Mouse (Mus musculus) embryonic stem cell, embryonic (primary cell): Measurements from ENCODE around the gene Cdc42bpb.

Experiments
- CTCF ChIA-PET, 4 experiments: fragments of 300-600 bp in 2 of 4; fragments of 350-600 bp in 2 of 4; sonication (Branson Sonifier 250); formaldehyde crosslinking; loops; one replicate each; lab custom pipeline; 2022; ENCODE audit warnings: inconsistent platforms in 2 of 4; lab: Charles Lee
- POLR2A ChIA-PET, 4 experiments: fragments of 300-600 bp in 2 of 4; fragments of 350-600 bp in 2 of 4; sonication (Branson Sonifier 250); formaldehyde crosslinking; loops; one replicate each; lab custom pipeline; 2022; ENCODE audit warnings: antibody characterized with exemption in 4 of 4, inconsistent platforms in 1 of 4; lab: Charles Lee

Cdc42bpb gene

DNA sequence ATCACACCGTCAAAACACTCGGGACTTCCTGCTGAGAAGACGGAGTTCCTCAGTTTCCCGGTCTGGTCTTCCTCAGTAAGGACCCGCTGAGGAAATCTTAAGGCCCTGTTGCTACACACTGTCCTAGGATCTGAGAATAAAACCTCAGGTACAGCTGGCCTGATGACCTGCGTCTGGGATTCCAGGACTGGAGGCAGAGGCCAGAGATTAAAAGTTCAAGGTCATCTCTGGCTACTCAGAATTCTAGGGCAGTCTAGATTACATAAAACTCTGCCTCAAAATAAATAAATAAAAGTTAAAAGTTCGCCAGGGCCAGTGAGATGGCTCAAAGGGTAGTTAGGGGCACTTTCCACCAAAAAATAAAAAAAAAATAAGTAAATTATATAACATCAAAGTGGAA, 5.6 kb downstream of the Cdc42bpb start:
- CTCF ChIA-PET = no interaction called here

DNA sequence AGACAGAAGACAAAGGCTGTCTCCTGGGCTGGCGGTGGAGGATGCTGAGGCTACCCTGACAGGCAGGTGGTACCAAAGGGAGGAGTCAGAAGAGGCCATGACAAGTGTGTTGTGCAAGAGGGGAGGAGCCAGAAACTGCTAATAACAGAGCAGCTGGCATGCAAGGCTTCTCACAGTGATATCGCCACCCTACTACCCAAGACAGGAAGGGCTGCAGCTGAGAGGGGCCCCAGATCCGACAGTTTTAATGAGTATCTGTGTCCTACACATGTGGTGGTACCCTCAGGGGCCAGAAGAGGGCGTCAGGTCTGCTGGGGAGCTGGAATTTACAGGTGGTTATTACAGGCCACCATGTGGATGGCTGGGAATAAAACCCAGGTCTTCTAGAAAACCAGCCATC, 7.3 kb downstream of the Cdc42bpb start:
- CTCF ChIA-PET = interaction anchor here (0.5 to 1.8 kb wide), 24 partner anchors 9 to 247 kb away, joined by 3 to 15 read pairs (median 4); no protein-coding TSS in a partner anchor
- POLR2A ChIA-PET = interaction anchor here in 3 of 4 experiments (0.6 to 3.1 kb wide), 16 partner anchors 8 to 299 kb away, joined by 3 to 11 read pairs (median 4); partner anchors contain the start of genes Eif5 (in 1 of the 3) and Tnfaip2 (in 1 of the 3)

More for the DNA sequence above, 5.6 kb downstream of the Cdc42bpb start:
- POLR2A ChIA-PET = interaction anchor here in 2 of 4 experiments (0.8 to 2.1 kb wide), 4 partner anchors 14 to 50 kb away, joined by 3 to 9 read pairs (median 4); no protein-coding TSS in a partner anchor

- ChIA-PET POLR2A (interaction anchor here in 3 of 4 experiments (0.6 to 2.1 kb wide), 9 partner anchors 8 to 664 kb away, joined by 3 to 13 read pairs (median 4); partner anchors contain the start of genes Eif5 (in 1 of the 3) and Hsp90aa1 (in 1 of the 3)), CTCF (interaction anchor here in 2 of 4 experiments (0.8 to 1.3 kb wide), 5 partner anchors 15 to 138 kb away, joined by 3 to 6 read pairs (median 4); no protein-coding TSS in a partner anchor)
Measured at GRCm38 (mm10) chr12:111367065-111367464, 10.5 kb downstream of the Cdc42bpb start.

DNA sequence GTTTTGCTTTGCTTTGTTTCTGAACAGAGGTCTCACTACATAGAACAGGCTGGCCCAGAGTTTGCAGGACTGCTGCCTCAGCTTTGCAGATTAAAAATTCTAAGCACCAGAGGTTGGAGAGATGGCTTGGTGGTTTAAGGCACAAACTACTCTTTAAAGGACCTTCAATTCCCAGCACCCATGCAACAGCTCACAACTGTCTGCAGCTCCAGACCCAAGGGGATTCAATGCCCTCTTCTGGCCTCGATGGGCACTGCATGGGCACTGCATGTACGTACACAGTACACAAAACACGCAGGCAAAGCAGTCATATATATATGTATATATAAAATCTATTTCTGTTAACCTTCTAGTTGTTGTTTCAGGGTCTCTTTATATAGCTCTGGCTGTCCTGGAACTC, 13.3 kb downstream of the Cdc42bpb start:
- CTCF ChIA-PET = interaction anchor here in 3 of 4 experiments (0.5 to 1.8 kb wide), 25 partner anchors 9 to 141 kb away, joined by 3 to 10 read pairs (median 3); no protein-coding TSS in a partner anchor
- POLR2A ChIA-PET = interaction anchor here in 2 of 4 experiments (0.7 to 2.0 kb wide), 11 partner anchors 9 to 91 kb away, joined by 3 to 10 read pairs (median 4); no protein-coding TSS in a partner anchor

DNA sequence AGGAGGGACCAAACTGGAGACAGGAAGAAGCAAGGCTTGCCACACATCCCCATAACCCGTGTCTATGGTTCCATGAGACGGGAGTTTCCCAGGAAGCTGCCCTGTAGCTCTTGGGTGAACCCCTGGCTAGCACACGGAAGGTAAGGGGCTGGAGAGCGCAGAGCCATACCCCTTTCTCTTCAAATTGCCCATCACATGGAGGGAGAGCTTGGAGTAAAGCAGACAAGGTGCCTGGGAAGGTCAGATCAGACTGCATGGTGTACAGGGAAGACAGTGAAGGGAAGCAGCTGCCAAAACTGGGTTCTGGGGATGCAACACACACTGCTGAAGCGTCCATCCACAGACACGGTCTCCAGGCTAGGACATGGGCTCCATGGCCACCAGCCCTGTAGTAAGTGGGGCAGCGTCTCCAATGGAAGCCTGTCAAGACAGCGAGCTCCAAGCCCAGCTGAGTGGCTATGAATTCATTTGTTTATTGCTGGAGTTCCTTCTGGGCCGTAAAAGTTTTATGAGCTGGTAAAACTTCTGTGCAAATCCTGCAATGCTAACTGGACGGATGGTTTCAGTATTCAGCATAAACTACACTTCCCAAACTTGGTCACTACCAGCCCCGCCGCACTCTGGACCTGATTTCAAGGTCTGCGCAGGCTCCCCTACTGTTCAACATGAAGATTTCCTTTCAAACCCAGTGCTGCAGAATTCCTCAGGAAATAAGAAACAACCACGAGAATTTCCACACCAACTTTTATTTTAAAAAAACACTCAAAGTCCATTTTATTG, 16.0 kb downstream of the Cdc42bpb start:
- POLR2A ChIA-PET = interaction anchor here in 3 of 4 experiments (0.7 to 2.1 kb wide), 6 partner anchors 9 to 42 kb away, joined by 3 to 10 read pairs (median 4); no protein-coding TSS in a partner anchor
- CTCF ChIA-PET = interaction anchor here in 3 of 4 experiments (0.6 to 0.9 kb wide), 3 partner anchors 9 to 274 kb away, joined by 3 read pairs; no protein-coding TSS in a partner anchor

DNA sequence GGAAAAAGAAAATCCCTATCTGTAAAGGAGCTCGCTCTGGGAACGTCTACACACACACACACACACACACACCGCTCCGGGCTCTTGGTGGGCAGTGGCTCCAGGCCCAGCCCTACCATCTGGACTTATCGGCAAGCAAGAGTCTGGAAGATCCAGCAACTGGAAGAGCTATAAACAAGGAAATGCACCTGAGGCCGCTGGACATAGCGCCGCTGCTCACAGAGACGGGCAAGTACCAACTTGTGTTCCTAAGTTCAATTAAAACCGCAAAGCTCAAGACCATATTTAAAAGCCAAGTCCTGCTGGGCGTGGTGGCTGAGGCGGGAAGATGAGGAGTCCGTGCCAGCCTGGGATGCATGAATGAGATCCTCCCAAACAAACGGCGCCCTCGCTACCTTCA, 16.8 kb downstream of the Cdc42bpb start:
- CTCF ChIA-PET = interaction anchor here in 2 of 4 experiments (0.6 to 0.9 kb wide), 2 partner anchors 10 to 65 kb away, joined by 3 read pairs; no protein-coding TSS in a partner anchor

GRCm38 (mm10) chr12:111356216-111356615, 21.3 kb downstream of the Cdc42bpb start:
- ChIA-PET CTCF (interaction anchor here in 1 of 4 experiments (1.2 kb wide), 1 partner anchor 13 kb away, joined by 3 read pairs; no protein-coding TSS in a partner anchor), POLR2A (interaction anchor here in 2 of 4 experiments (0.7 to 2.8 kb wide), 6 partner anchors 8 to 317 kb away, joined by 3 to 10 read pairs (median 3); partner anchors contain the start of genes Rcor1 (in 1 of the 2) and Tnfaip2 (in 1 of the 2))

More for the DNA sequence above, 16.8 kb downstream of the Cdc42bpb start:
- POLR2A ChIA-PET = interaction anchor here in 3 of 4 experiments (0.7 to 2.1 kb wide), 6 partner anchors 8 to 41 kb away, joined by 3 to 10 read pairs (median 4); no protein-coding TSS in a partner anchor

DNA sequence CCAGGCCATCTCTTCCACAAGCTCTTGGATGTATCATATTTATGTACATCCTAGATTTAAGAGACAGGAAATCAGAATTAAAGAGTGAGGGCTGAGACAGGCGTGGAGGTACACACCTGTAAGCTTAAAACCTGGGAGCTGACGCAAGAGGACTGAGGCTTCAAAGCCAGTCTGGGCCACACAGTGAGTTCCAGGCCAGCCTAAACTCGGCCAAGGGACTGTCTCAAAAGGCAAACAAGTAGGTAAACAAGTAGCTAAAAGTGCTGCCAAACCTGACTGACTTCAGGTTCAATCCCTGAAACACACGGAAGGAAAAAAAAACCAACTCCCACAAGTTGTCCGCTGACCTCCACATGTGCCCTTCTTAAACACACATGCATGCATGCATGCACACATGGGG, 23.4 kb downstream of the Cdc42bpb start:
- CTCF ChIA-PET = interaction anchor here in 2 of 4 experiments (1.7 to 2.2 kb wide), 4 partner anchors 10 to 48 kb away, joined by 5 to 11 read pairs (median 7); no protein-coding TSS in a partner anchor
- POLR2A ChIA-PET = interaction anchor here in 3 of 4 experiments (0.6 to 3.1 kb wide), 14 partner anchors 10 to 1186 kb away, joined by 3 to 13 read pairs (median 6); partner anchors contain the start of genes Eif5 (in 3 of the 3) and Cdc42bpb (in 1 of the 3)

DNA sequence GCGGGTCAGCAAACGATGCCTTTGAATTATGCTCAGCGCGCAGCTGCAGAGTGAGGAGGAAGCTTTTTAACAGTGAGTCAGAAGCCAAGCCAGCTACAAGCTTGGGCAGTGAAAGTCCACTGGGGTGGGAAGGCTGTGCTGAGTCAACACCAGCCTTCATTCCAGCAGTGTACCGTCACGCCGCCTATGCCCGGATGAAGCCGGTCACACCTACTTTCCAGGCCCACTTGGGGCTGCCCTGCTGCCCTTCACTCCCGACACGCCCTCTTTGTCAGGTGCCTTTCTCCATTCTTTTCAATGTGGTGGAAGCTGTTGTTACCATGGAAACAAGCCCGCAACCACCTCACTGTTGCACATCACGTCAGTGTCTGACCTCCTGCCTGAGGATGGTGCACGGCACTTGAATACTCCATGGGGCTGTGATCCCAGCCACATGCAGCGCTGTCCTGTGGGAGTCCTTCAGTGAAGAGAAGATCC, 24.0 kb downstream of the Cdc42bpb start:
- POLR2A ChIA-PET = interaction anchor here (0.6 to 3.1 kb wide), 19 partner anchors 8 to 1186 kb away, joined by 3 to 13 read pairs (median 5); partner anchors contain the start of genes Eif5 (in 3 of the 4) and Cdc42bpb (in 1 of the 4)
- CTCF ChIA-PET = interaction anchor here in 3 of 4 experiments (1.1 to 2.2 kb wide), 6 partner anchors 9 to 48 kb away, joined by 3 to 11 read pairs (median 6); no protein-coding TSS in a partner anchor

DNA sequence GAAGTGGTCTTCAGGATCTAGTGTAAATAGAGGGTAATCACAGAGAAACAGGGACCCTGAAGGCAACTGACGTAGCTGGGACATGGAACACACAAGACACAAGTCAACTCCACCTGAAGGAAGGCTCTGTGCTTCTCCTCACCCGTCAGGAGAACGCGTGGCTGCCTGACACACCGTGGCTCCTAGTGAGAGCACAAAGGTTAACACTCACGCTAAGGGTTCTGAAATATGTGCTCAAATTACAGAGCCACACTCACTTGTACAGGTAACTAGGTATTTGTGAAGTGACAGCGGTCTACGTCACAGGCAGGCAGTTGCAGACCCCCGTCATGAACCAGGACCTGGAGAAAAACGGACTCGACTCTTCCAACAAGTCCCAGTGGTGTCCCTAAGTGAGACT, 24.5 kb downstream of the Cdc42bpb start:
- ChIA-PET POLR2A (interaction anchor here in 3 of 4 experiments (0.6 to 3.1 kb wide), 21 partner anchors 8 to 343 kb away, joined by 3 to 12 read pairs (median 4); partner anchors contain the start of genes Eif5 (in 3 of the 3), Amn (in 1 of the 3) and Cdc42bpb (in 1 of the 3)), CTCF (interaction anchor here in 3 of 4 experiments (0.8 to 2.2 kb wide), 10 partner anchors 9 to 73 kb away, joined by 3 to 11 read pairs (median 4); no protein-coding TSS in a partner anchor)

GRCm38 (mm10) chr12:111352520-111352919, 25.0 kb downstream of the Cdc42bpb start:
- ChIA-PET CTCF (interaction anchor here in 3 of 4 experiments (0.7 to 2.2 kb wide), 11 partner anchors 9 to 359 kb away, joined by 3 to 11 read pairs (median 4); no protein-coding TSS in a partner anchor), POLR2A (interaction anchor here in 2 of 4 experiments (0.7 to 3.1 kb wide), 20 partner anchors 7 to 190 kb away, joined by 3 to 12 read pairs (median 4); partner anchors contain the start of genes Eif5 (in 2 of the 2), Amn (in 1 of the 2) and Cdc42bpb (in 1 of the 2))

DNA sequence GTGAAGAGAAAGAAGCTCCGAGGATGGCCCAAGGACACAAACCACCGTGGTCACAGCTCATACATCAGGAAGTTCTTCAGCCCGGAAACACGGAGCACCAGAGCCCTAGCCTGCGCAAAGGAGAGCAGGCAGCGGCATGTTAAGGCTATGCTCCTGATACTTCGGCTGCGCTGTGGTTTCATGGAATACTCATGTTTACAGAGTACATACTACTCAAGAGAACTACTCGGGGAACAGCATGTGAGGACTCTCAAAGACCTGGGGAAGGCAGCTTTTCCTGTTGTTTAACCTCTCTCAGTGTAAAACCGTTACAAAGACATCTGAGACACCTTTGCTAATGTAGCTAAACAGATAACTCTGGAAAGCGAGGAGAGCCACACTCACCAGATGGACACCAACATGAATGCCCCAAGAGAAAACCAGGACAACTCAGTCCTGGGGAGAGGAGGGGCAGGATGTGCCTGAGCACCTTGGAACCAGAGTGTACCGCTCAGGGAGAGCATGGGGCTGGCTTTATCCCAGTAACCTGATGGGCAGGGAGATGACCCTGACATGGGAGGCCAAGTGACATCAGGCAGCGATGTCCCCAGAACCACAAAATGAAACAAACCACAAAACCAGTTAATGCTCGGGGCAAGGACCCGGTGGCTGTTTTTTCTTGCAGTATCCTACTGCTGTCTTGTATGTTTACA, 27.8 kb downstream of the Cdc42bpb start:
- ChIA-PET POLR2A (interaction anchor here in 3 of 4 experiments (0.6 to 1.7 kb wide), 14 partner anchors 8 to 366 kb away, joined by 3 to 7 read pairs (median 4); no protein-coding TSS in a partner anchor), CTCF (interaction anchor here in 2 of 4 experiments (0.6 to 0.7 kb wide), 3 partner anchors 62 to 391 kb away, joined by 3 to 7 read pairs (median 6); no protein-coding TSS in a partner anchor)

DNA sequence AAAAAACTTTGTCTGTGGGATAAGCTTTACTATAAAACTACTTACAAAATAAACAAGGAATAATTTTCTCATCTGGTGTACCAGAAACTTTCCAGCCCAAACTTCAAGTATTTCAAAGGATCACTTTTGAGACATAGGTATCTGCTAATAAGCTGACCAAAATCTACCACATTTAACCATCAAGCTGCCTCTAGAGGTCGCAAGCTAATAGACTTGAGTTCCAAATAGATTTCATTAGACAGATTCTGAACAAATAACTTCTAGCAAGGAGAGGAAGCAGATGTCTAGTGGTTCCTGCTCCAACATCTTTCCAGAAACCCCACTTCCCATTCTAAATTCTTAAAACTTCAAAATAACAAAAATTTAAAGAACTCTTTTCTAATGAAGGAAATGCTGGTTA, 33.6 kb downstream of the Cdc42bpb start:
- CTCF ChIA-PET = interaction anchor here in 2 of 4 experiments (0.7 to 1.4 kb wide), 5 partner anchors 9 to 82 kb away, joined by 3 read pairs; no protein-coding TSS in a partner anchor
- POLR2A ChIA-PET = interaction anchor here in 2 of 4 experiments (0.5 to 2.0 kb wide), 2 partner anchors 20 to 433 kb away, joined by 3 to 4 read pairs; no protein-coding TSS in a partner anchor

GRCm38 (mm10) chr12:111340692-111341091, 36.8 kb downstream of the Cdc42bpb start:
- CTCF ChIA-PET = interaction anchor here in 2 of 4 experiments (0.9 to 1.5 kb wide), 4 partner anchors 23 to 117 kb away, joined by 3 to 4 read pairs (median 4); no protein-coding TSS in a partner anchor
- POLR2A ChIA-PET = interaction anchor here in 3 of 4 experiments (0.5 to 2.3 kb wide), 5 partner anchors 9 to 334 kb away, joined by 3 to 6 read pairs (median 5); no protein-coding TSS in a partner anchor

DNA sequence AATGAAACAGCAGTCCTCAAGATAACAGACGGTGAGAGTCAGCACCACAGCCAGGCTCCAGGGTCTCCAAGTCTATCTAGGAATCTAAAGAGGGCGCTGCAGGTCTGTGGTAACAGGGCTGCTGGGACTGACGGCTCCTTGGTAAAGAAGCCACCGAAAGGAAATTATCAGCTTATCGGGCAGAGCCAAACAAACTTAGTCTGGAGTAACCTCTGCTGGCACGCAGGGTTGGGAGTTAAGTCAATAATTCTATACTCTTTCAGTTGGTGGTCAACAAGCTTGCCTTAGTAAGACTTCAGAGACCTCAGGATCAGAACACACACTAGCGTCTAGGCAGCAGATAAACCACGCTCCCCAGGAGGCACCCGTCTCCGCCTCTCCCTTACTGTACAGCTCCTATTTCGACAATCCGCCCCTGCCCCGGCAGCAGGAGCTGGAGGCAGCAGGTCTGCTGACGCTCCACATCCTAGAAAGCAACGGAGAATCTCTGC, 39.6 kb downstream of the Cdc42bpb start:
- ChIA-PET CTCF (interaction anchor here in 2 of 4 experiments (0.6 to 1.6 kb wide), 7 partner anchors 15 to 166 kb away, joined by 3 to 4 read pairs (median 3); no protein-coding TSS in a partner anchor), POLR2A (interaction anchor here in 3 of 4 experiments (0.5 to 1.5 kb wide), 6 partner anchors 8 to 200 kb away, joined by 3 to 5 read pairs (median 4); partner anchors contain the start of gene Eif5 (in 1 of the 3))
